Mouse (Mus musculus) 3134 (cell line): ENCODE results near the gene Mycbp2.

Experiments used
- DNase-seq: peaks from one replicate; pipeline ENCODE4 v3.0.0-alpha.2; 2011; ENCODE audit warnings: low spot score; ENCODE audit not compliant: insufficient read length; ENCODE audit errors: extremely low read depth

Mycbp2 gene

GRCm38 (mm10) chr14:103276667-103277066, 69.9 kb downstream of the Mycbp2 start:
- no peak for DNase-seq

- no peak for DNase-seq
Measured at GRCm38 (mm10) chr14:103260437-103260836, 86.2 kb downstream of the Mycbp2 start.

- DNase-seq: no peak
Measured at GRCm38 (mm10) chr14:103258745-103259144, 87.9 kb downstream of the Mycbp2 start.

- DNase-seq: no peak
Measured at GRCm38 (mm10) chr14:103256866-103257265, 89.7 kb downstream of the Mycbp2 start.

GRCm38 (mm10) chr14:103254311-103254710, 92.3 kb downstream of the Mycbp2 start:
- DNase-seq: no peak

- DNase-seq: no peak
Measured at GRCm38 (mm10) chr14:103242020-103242419, 104.6 kb downstream of the Mycbp2 start.

GRCm38 (mm10) chr14:103234770-103235169, 111.8 kb downstream of the Mycbp2 start:
- no peak for DNase-seq

- DNase-seq: no peak
Measured at GRCm38 (mm10) chr14:103233640-103234593, 112.7 kb downstream of the Mycbp2 start.

- no peak for DNase-seq
Measured at GRCm38 (mm10) chr14:103222356-103222755, 124.3 kb downstream of the Mycbp2 start.

GRCm38 (mm10) chr14:103221751-103222150, 124.9 kb downstream of the Mycbp2 start:
- no peak for DNase-seq

GRCm38 (mm10) chr14:103216331-103216730, 130.3 kb downstream of the Mycbp2 start:
- no peak for DNase-seq

- no peak for DNase-seq
Measured at GRCm38 (mm10) chr14:103186658-103187057, 160.0 kb downstream of the Mycbp2 start.

GRCm38 (mm10) chr14:103186076-103186475, 160.5 kb downstream of the Mycbp2 start:
- DNase-seq: no peak

GRCm38 (mm10) chr14:103180096-103180495, 166.5 kb downstream of the Mycbp2 start:
- DNase-seq: peak; percentile 5

GRCm38 (mm10) chr14:103162923-103163322, 183.7 kb downstream of the Mycbp2 start:
- DNase-seq: no peak

GRCm38 (mm10) chr14:103155685-103156084, 190.9 kb downstream of the Mycbp2 start:
- DNase-seq: no peak

GRCm38 (mm10) chr14:103150139-103150538, 196.5 kb downstream of the Mycbp2 start:
- no peak for DNase-seq

GRCm38 (mm10) chr14:103131991-103132390, 214.6 kb downstream of the Mycbp2 start:
- DNase-seq: no peak

- DNase-seq: no peak
Measured at GRCm38 (mm10) chr14:103125756-103126155, 220.9 kb downstream of the Mycbp2 start.

- no peak for DNase-seq
Measured at GRCm38 (mm10) chr14:103114994-103115670, 231.5 kb downstream of the Mycbp2 start.

GRCm38 (mm10) chr14:103112606-103113363, 233.8 kb downstream of the Mycbp2 start:
- DNase-seq: no peak
